Mouse (Mus musculus) small intestine, adult 2 months (tissue): ENCODE data around the gene Nfkbiz.

Experiments
- CTCF ChIP-seq: fragments of 200-500 bp; IDR thresholded peaks from 2 replicates; pipeline ENCODE4 v1.5.1; 2012; ENCODE audit warnings: low read depth, mild to moderate bottlenecking, control low read depth, inconsistent platforms, low read length, moderate library complexity, mixed read lengths; ENCODE audit not compliant: insufficient replicate concordance, insufficient read length; ENCODE audit errors: extremely low read depth
- POLR2A ChIP-seq: fragments of 200-500 bp; IDR thresholded peaks from 2 replicates; pipeline ENCODE4 v1.6.1; 2012; ENCODE audit warnings: low read depth, mild to moderate bottlenecking, control low read depth, inconsistent platforms, low read length, moderate library complexity

DNA sequence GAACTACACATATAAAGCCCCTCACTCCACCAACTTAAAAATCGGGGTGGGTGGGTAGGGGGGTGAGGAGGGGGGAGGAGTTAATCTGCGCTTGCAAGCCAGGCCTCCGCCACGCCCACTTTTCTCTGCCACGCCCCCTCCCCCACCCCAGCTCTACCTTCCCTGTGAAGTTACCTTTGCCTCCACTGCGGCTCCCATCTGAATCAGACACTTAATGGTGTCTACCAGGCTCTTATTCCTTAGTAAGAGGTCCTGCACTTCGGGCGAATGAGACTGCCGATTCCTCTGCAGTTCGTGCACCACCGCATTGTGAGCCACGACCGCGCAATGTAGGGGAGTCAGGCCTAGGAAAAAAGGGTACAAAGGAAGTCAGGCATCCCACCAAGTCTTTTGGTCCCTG is 23.2 kb downstream of the Nfkbiz start:
- TF ChIP-seq CTCF, result no peak
- no peak for TF ChIP-seq POLR2A
